Mouse (Mus musculus) MEL (cell line): Measurements from ENCODE around the gene Tpx2.

Experiments used
- CHD1 ChIP-seq: IDR thresholded peaks from 2 replicates; pipeline ENCODE4 v1.6.1; 2012; ENCODE audit warnings: low read depth, mild to moderate bottlenecking, inconsistent platforms, low read length, improper control_type of control experiment
- CTCF ChIP-seq, 3 experiments: IDR thresholded peaks in 2 of 3; conservative IDR thresholded peaks in 1 of 3; 2 replicates each; pipeline ENCODE4 v1.5.1; 2011 to 2012; ENCODE audit warnings: low read length in 3 of 3, low read depth in 2 of 3, mild to moderate bottlenecking in 2 of 3, improper control_type of control experiment in 1 of 3, inconsistent platforms in 1 of 3, mixed read lengths in 1 of 3, moderate library complexity in 1 of 3; ENCODE audit not compliant: control insufficient read depth in 1 of 3, insufficient read depth in 1 of 3, poor library complexity in 1 of 3, severe bottlenecking in 1 of 3
- ELF1 ChIP-seq: IDR thresholded peaks from 2 replicates; pipeline ENCODE4 v1.6.1; 2014; ENCODE audit warnings: low read depth, mild to moderate bottlenecking, inconsistent platforms, low read length, improper control_type of control experiment, moderate library complexity
- EP300 ChIP-seq, 2 experiments: IDR thresholded peaks; 2 replicates each; pipeline ENCODE4 v1.6.1; 2011; ENCODE audit warnings: improper control_type of control experiment in 2 of 2, low read length in 2 of 2, low read depth in 1 of 2, mild to moderate bottlenecking in 1 of 2
- GATA1 ChIP-seq: IDR thresholded peaks from 2 replicates; pipeline ENCODE4 v1.6.1; 2011; ENCODE audit warnings: low read depth, low read length, improper control_type of control experiment
- KAT2A ChIP-seq: conservative IDR thresholded peaks from 2 replicates; pipeline ENCODE4 v1.6.1; 2012; ENCODE audit warnings: low read depth, low read length, improper control_type of control experiment, inconsistent platforms
- MAFK ChIP-seq: IDR thresholded peaks from 2 replicates; pipeline ENCODE4 v1.6.1; 2011; ENCODE audit warnings: low read depth, mild to moderate bottlenecking, low read length, improper control_type of control experiment, borderline replicate concordance
- MAZ ChIP-seq: IDR thresholded peaks from 2 replicates; pipeline ENCODE4 v1.6.1; 2012; ENCODE audit warnings: low read depth, mild to moderate bottlenecking, inconsistent platforms, low read length, improper control_type of control experiment
- MEF2A ChIP-seq: IDR thresholded peaks from 2 replicates; pipeline ENCODE4 v1.6.1; 2014; ENCODE audit warnings: low read depth, mild to moderate bottlenecking, inconsistent platforms, low read length, improper control_type of control experiment; ENCODE audit not compliant: poor library complexity, insufficient replicate concordance, severe bottlenecking; ENCODE audit errors: extremely low read depth
- MYB ChIP-seq: IDR thresholded peaks from 2 replicates; pipeline ENCODE4 v1.6.1; 2011; ENCODE audit warnings: mild to moderate bottlenecking, low read depth, low read length, improper control_type of control experiment
- POLR2A ChIP-seq, 2 experiments: IDR thresholded peaks; 2 replicates each; pipeline ENCODE4 v1.6.1; 2011 to 2012; ENCODE audit warnings: low read length in 2 of 2, mild to moderate bottlenecking in 2 of 2, control low read depth in 1 of 2, improper control_type of control experiment in 1 of 2, low read depth in 1 of 2, moderate library complexity in 1 of 2; ENCODE audit not compliant: control insufficient read depth in 1 of 2, insufficient read depth in 1 of 2, poor library complexity in 1 of 2
- POLR2AphosphoS5 ChIP-seq: IDR thresholded peaks from 2 replicates; pipeline ENCODE4 v1.6.1; 2012; ENCODE audit warnings: low read depth, borderline replicate concordance, mild to moderate bottlenecking, inconsistent platforms, low read length, moderate library complexity, mixed read lengths

DNA sequence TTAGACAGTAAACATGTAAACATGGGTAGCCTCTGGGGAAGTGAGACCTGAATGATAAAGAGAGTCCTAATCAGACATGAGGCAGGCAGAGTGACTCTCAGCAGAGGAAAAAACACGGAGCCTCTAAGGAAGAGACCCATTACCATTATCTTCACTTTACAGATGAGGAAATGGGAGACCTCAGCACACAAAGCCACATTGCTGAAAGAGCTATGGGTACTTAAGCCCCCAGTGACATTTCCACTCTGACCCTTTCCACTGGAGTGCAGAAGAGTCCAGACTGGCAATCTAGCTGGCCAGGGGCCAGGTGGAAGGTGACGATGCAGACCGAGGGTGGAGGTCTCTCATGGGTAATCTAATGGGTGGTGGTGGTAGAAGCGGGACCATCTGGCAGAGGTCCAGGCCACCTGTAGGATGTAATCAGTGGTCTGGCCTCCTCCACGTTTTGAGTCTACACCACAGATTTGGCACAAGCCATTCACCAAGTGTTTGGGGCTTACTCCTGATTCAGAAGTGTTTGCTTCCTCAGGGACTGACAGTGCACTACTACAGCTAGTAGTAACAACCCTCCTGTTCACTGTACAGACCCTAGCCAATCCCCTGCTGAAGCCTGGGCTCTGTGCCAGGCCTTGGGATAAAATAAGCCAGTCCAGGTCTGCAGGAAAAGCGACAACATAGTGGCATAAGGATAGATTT is 30.0 kb upstream of the Tpx2 start:
- TF ChIP-seq POLR2AphosphoS5 (no peak), ELF1 (0 out of 2 replicates have a peak, but pooled peaks have one; percentile 27), CTCF (IDR thresholded peaks at IDR 0.05 in 2 of 3, conservative IDR thresholded peaks at IDR 0.05 in 1 of 3; ENCODE audit: control insufficient read depth in 1 of 3, insufficient read depth in 1 of 3, low read depth in 2 of 3, low read length in 3 of 3, poor library complexity in 1 of 3, severe bottlenecking in 1 of 3) (no peak), MYB (no peak), CHD1 (no peak), MAZ (0 out of 2 replicates have a peak, but pooled peaks have one; percentile 60), KAT2A (no peak), EP300 (IDR thresholded peaks at IDR 0.05; ENCODE audit: low read depth in 1 of 2, low read length in 2 of 2) (peak; percentile 85 to 91), POLR2A (IDR thresholded peaks at IDR 0.05; ENCODE audit: control insufficient read depth in 1 of 2, insufficient read depth in 1 of 2, low read depth in 1 of 2, low read length in 2 of 2, poor library complexity in 1 of 2) (no peak), MAFK (0 out of 2 replicates have a peak, but pooled peaks have one; percentile 26), GATA1 (peak; percentile 91), MEF2A (no peak)
